Mouse (Mus musculus): ENCODE data around the gene Etnk2.

DNA sequence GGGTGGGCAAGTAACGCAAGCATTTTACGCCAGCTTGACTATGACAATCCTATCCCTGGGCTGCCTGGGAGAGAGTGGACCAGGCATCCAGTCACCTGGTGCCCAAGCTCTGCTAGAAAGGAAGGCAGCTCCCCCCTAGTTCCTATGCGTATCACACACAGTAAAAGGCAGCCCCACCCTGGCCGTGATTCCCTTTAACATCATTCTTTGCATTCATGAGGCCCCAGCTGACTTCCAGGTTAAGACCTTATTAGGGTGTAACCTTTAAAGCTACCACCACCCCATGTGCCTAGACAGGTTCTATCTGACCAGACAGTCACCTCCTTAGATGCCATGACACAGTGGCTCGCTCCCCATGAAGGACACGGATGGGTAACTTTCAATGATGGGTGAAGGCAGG, 52.1 kb downstream of the Etnk2 start:
- no peak for TF ChIP-seq POLR2A (IDR thresholded peaks at IDR 0.05; ENCODE audit: borderline replicate concordance, extremely low read depth, low read depth, low read length)
- TF ChIP-seq CTCF (IDR thresholded peaks at IDR 0.05; ENCODE audit: insufficient read depth, low read length) = no peak

Data from lung, adult 2 months (tissue).